30 mouse cellular contexts compared by ENCODE assay signal in the genomic region with DNA sequence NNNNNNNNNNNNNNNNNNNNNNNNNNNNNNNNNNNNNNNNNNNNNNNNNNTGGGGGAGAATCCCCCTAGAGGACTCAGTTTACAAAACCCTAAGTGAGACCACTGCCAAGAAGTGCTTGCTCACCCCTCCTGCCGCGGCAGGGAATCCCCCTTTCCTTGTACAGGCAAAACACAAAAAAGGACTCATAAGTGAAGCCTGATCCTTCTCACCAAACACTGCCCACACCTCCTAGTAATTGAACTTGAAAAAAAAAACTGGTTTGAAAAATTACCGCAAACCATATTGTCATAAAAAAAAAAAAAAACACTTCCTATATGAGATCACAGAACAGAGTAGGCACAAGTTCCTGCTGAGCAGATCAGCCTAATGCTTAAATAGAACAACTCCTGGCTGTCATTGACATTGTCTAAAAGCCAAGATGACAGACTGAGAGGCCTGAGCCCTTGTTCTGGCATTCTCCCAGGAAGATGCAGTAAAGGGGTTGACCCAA. TPM values are rescaled to one million over a fixed set of nuclear protein-coding genes. Genes with fewer than 3 reads are reported as not detected.
DNase-seq lines count a peak whose midpoint lies in the region; ATAC-seq and TF ChIP-seq lines count a peak whose summit lies in the region.
"Had no signal": no experiment of that assay in that cellular context is flagged by ENCODE, and none has a peak within 500 bp of the region (broad histone marks: within the 10 kb centered on the region; RNA-seq: fewer than 3 reads in every experiment).

TSS of gene Il2ra (plus strand) at position 357 of the 491 bp plus-strand sequence.

- 0 out of 2 replicates have a peak, but pooled peaks have one; percentile 31 for ATAC-seq in heart, embryonic 15.5 days (replicated peaks; ENCODE audit: insufficient number of reproducible peaks, insufficient read depth, low FRiP score, low read depth)
- ATAC-seq in heart, embryonic 11.5 days (replicated peaks; ENCODE audit: insufficient number of reproducible peaks, low FRiP score, low TSS enrichment): no peak
- ATAC-seq in neutrophil, adult 5-6 weeks (ENCODE audit: extremely low read depth, insufficient number of reproducible peaks, low FRiP score, poor library complexity, severe bottlenecking): peak; percentile 46; the same call in 1 of the 2 replicates
- ATAC-seq: forebrain, embryonic 14.5 days; intestine, postnatal 0 days had no signal

- H3K36me3 ChIP-seq in heart, embryonic 15.5 days: no peaks in the 10 kb centered on the region
- H3K36me3 ChIP-seq in heart, embryonic 11.5 days (ENCODE audit: control insufficient read depth, insufficient read depth, low read length): no peaks in the 10 kb centered on the region
- H3K36me3 ChIP-seq: heart, embryonic 12.5 days; hindbrain, embryonic 13.5 days; kidney, embryonic 15.5 days; limb, embryonic 10.5 days; liver, embryonic 15.5 days; lung, embryonic 15.5 days; midbrain, embryonic 10.5 days; neural tube, embryonic 15.5 days had no signal

- no peaks in the 10 kb centered on the region for H3K27me3 ChIP-seq in heart, embryonic 15.5 days
- H3K27me3 ChIP-seq in heart, embryonic 11.5 days (ENCODE audit: control insufficient read depth, insufficient read depth, low read length): no peaks in the 10 kb centered on the region
- H3K27me3 ChIP-seq: heart, embryonic 12.5 days; hindbrain, embryonic 13.5 days; kidney, embryonic 15.5 days; liver, embryonic 15.5 days; lung, embryonic 15.5 days; neural tube, embryonic 15.5 days had no signal

- no peak for TF ChIP-seq POLR2A in bone marrow, adult 2 months (IDR thresholded peaks at IDR 0.05; ENCODE audit: borderline replicate concordance, control insufficient read depth, low read depth, low read length)

- WGBS in heart, embryonic 15.5 days: 74% methylated on average over 3 of the region's 3 CpGs
- 80% methylated on average over 3 of the region's 3 CpGs for WGBS in heart, embryonic 11.5 days (ENCODE audit: insufficient replicate concordance)
- 59% methylated on average over 3 of the region's 3 CpGs for WGBS in bone marrow, adult 2 months

- intact Hi-C loops in left cerebral cortex, postnatal 4 days (cut with DNase I): no loop called here

- peak; percentile 42 for DNase-seq in thymus, postnatal 14 days
- DNase-seq in thymus, postnatal 10 days (ENCODE audit: low spot score in 2 of 2): no peak
- no peak for DNase-seq in left cerebral cortex, postnatal 4 days
- DNase-seq in right cerebral cortex, adult 18-20 months: no peak
- DNase-seq: adrenal gland, postnatal 14 days; cerebellum, adult 9-10 months; gastrocnemius, postnatal 14 days; heart, adult 11 months; heart, postnatal 36 days; layer of hippocampus, adult 9-11 months; liver had no signal

- H3K4me2 ChIP-seq in heart, embryonic 15.5 days: no peak within 1 kb of the TSS
- no peak within 1 kb of the TSS for H3K4me2 ChIP-seq in heart, embryonic 11.5 days
- H3K4me2 ChIP-seq: heart, embryonic 12.5 days; hindbrain, embryonic 13.5 days; kidney, embryonic 15.5 days; liver, embryonic 15.5 days; lung, embryonic 15.5 days; neural tube, embryonic 15.5 days had no signal

- H3K4me1 ChIP-seq in heart, embryonic 15.5 days (replicated peaks): no peaks in the 10 kb centered on the region
- H3K4me1 ChIP-seq in heart, embryonic 11.5 days (ENCODE audit: control insufficient read depth, insufficient read depth, low read length): no peaks in the 10 kb centered on the region
- no peaks in the 10 kb centered on the region; the same call in 1 of the 2 replicates for H3K4me1 ChIP-seq in bone marrow, adult 2 months (ENCODE audit: control insufficient read depth, insufficient read depth, low read length)
- H3K4me1 ChIP-seq: heart, embryonic 12.5 days; hindbrain, embryonic 13.5 days; kidney, embryonic 15.5 days; limb, embryonic 10.5 days; liver, embryonic 15.5 days; lung, embryonic 15.5 days; midbrain, embryonic 10.5 days; neural tube, embryonic 15.5 days had no signal

- H3K9me3 ChIP-seq in heart, embryonic 15.5 days (replicated peaks): no peaks in the 10 kb centered on the region
- no peaks in the 10 kb centered on the region for H3K9me3 ChIP-seq in heart, embryonic 11.5 days (replicated peaks; ENCODE audit: control insufficient read depth, low read length)
- H3K9me3 ChIP-seq: heart, embryonic 12.5 days; hindbrain, embryonic 13.5 days; kidney, embryonic 15.5 days; limb, embryonic 10.5 days; liver, embryonic 15.5 days; lung, embryonic 15.5 days; midbrain, embryonic 10.5 days; neural tube, embryonic 15.5 days had no signal

- H3K9ac ChIP-seq in heart, embryonic 15.5 days: no peak within 1 kb of the TSS
- no peak within 1 kb of the TSS for H3K9ac ChIP-seq in heart, embryonic 11.5 days (ENCODE audit: low read depth, low read length)
- H3K9ac ChIP-seq: heart, embryonic 12.5 days; hindbrain, embryonic 13.5 days; kidney, embryonic 15.5 days; liver, embryonic 15.5 days; lung, embryonic 15.5 days; neural tube, embryonic 15.5 days had no signal

- H3K27ac ChIP-seq in heart, embryonic 15.5 days: no peak within 1 kb of the TSS
- H3K27ac ChIP-seq in heart, embryonic 11.5 days (ENCODE audit: low read depth, low read length): no peak within 1 kb of the TSS
- peak within 1 kb of the TSS; percentile 59 for H3K27ac ChIP-seq in bone marrow, adult 2 months (ENCODE audit: control insufficient read depth, insufficient read depth, low read depth, low read length, poor library complexity)
- H3K27ac ChIP-seq: hindbrain, embryonic 13.5 days; kidney, embryonic 15.5 days; left cerebral cortex, adult 2 months; limb, embryonic 10.5 days; liver, embryonic 15.5 days; lung, embryonic 15.5 days; macrophage; midbrain, embryonic 10.5 days; neural tube, embryonic 15.5 days had no signal

- TF ChIP-seq CTCF in bone marrow, adult 2 months (IDR thresholded peaks at IDR 0.05; ENCODE audit: control insufficient read depth, insufficient read depth, low read length): no peak

- H3K4me3 ChIP-seq in heart, embryonic 15.5 days: no peak within 1 kb of the TSS
- no peak within 1 kb of the TSS for H3K4me3 ChIP-seq in heart, embryonic 11.5 days (ENCODE audit: low read depth, low read length)
- H3K4me3 ChIP-seq in bone marrow, adult 2 months (replicated peaks; ENCODE audit: control insufficient read depth, low read depth, low read length): no peak within 1 kb of the TSS
- H3K4me3 ChIP-seq: heart, embryonic 12.5 days; hindbrain, embryonic 13.5 days; kidney, embryonic 15.5 days; left cerebral cortex, adult 2 months; limb, embryonic 10.5 days; liver, embryonic 15.5 days; lung, embryonic 15.5 days; midbrain, embryonic 10.5 days; neural tube, embryonic 15.5 days had no signal

RNA-seq across cellular contexts. Expression of gene Il2ra, which starts in this region (rescaled TPM):
- 1.6 and 17.9 TPM in 2 replicates for polyA plus RNA-seq in heart, embryonic 15.5 days (2015; fragmentation: Nextera tagmentation; extraction: Ambion mirVana)
- not detected in 2 replicates for polyA plus RNA-seq in heart, embryonic 11.5 days (2014; fragmentation: Nextera tagmentation; extraction: Ambion mirVana)
- 0.57 and 3.9 TPM in 2 replicates for polyA plus RNA-seq in bone marrow, adult 2 months (2011; ENCODE audit: insufficient read depth, insufficient read length, low replicate concordance, missing spikeins)
- 2.3 and 3.0 TPM in 2 replicates for total RNA-seq in neutrophil, adult 5-6 weeks (2017)
- total RNA-seq in left cerebral cortex, postnatal 4 days (2021): not detected
- total RNA-seq: MEL; midbrain, postnatal 0 days had no signal
- polyA plus RNA-seq: embryonic facial prominence, embryonic 14.5 days; forebrain, embryonic 14.5 days; heart, embryonic 12.5 days; kidney, embryonic 15.5 days; limb, embryonic 10.5 days; liver, embryonic 15.5 days; midbrain, embryonic 10.5 days; midbrain, postnatal 0 days; neural tube, embryonic 15.5 days had no signal
